Mouse (Mus musculus) limb, embryonic 15.5 days (tissue): Measurements from ENCODE around the gene Reep1. TPM values are rescaled to one million over a fixed set of nuclear protein-coding genes. Genes with fewer than 3 reads are reported as not detected.

Experiments
- ATAC-seq: fragments of 200-750 bp; cut with Nextera tagmentation; 2 replicates; pipeline ENCODE4 v1.8.0; 2017; ENCODE audit warnings: low read depth, moderate TSS enrichment; ENCODE audit not compliant: insufficient number of reproducible peaks, low FRiP score, low TSS enrichment
- H3K27ac ChIP-seq: fragments of 300-500 bp; sonication (generic); 2 replicates; pipeline ENCODE4 v1.5.1; 2015; ENCODE audit warnings: moderate library complexity, mild to moderate bottlenecking, inconsistent platforms
- H3K27me3 ChIP-seq: fragments of 300-500 bp; sonication (generic); 2 replicates; pipeline ENCODE4 v1.6.1; 2015; ENCODE audit warnings: inconsistent platforms
- H3K36me3 ChIP-seq: fragments of 300-500 bp; sonication (generic); 2 replicates; pipeline ENCODE4 v1.6.1; 2015; ENCODE audit warnings: inconsistent platforms
- H3K4me1 ChIP-seq: fragments of 300-500 bp; sonication (generic); 2 replicates; pipeline ENCODE4 v1.6.1; 2015; ENCODE audit warnings: inconsistent platforms
- H3K4me2 ChIP-seq: fragments of 300-500 bp; sonication (generic); 2 replicates; pipeline ENCODE4 v1.6.1; 2015; ENCODE audit warnings: mild to moderate bottlenecking, inconsistent platforms
- H3K4me3 ChIP-seq: fragments of 300-500 bp; sonication (generic); 2 replicates; pipeline ENCODE4 v1.5.1; 2015; ENCODE audit warnings: mild to moderate bottlenecking, inconsistent platforms
- H3K9ac ChIP-seq: fragments of 300-500 bp; sonication (generic); 2 replicates; pipeline ENCODE4 v1.6.1; 2015; ENCODE audit warnings: inconsistent platforms
- H3K9me3 ChIP-seq: fragments of 300-500 bp; sonication (generic); 2 replicates; pipeline ENCODE4 v1.6.1; 2016; ENCODE audit warnings: inconsistent platforms
- WGBS: fragments of 180-500 bp; shearing (Covaris S2); methylation state at CpG from one replicate; pipeline ENCODE4 v1.1.7; 2015; 5-methylcytosine and 5-hydroxymethylcytosine counted together
- polyA plus RNA-seq: library from polyadenylated mRNA; unstranded; fragments of >200 nt; fragmentation: Nextera tagmentation; extraction: Ambion mirVana; gene quantifications from 2 replicates; pipeline ENCODE4 v1.2.1, GENCODE M21; 2015

Reep1 gene
- polyA plus RNA-seq, 1 experiment from 2014 or later = 13.5 TPM

DNA sequence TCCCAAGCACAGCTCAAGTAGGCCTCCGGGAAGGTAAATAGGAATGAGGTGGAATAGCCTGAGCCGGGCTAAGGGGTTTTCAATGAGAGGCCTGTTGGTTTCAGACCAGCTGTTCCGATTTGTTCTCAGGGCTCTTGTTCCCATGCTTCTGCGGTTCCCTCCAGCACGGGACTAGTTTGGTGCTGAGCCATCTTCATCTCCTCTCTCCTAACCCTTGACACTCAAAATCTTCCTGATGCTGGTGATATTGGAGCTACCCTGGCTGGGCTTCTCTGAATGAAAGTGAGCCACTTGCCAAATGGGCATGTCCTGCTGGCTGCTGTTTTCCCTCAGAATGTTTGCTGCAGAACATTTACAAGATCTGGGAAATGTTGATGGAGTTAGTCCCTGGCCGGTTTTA, 84.4 kb downstream of the Reep1 start:
- H3K27ac ChIP-seq = no peak overlapping the region
- H3K4me2 ChIP-seq = no peak overlapping the region
- WGBS = 80% methylated on average over 6 of the region's 6 CpGs
- no peak overlapping the region for H3K4me3 ChIP-seq
- no peaks in the 10 kb centered on the region for H3K4me1 ChIP-seq
- no peak for ATAC-seq
- H3K27me3 ChIP-seq = no peaks in the 10 kb centered on the region
- no peaks in the 10 kb centered on the region for H3K9me3 ChIP-seq
- H3K9ac ChIP-seq = no peak overlapping the region
- no peaks in the 10 kb centered on the region for H3K36me3 ChIP-seq

DNA sequence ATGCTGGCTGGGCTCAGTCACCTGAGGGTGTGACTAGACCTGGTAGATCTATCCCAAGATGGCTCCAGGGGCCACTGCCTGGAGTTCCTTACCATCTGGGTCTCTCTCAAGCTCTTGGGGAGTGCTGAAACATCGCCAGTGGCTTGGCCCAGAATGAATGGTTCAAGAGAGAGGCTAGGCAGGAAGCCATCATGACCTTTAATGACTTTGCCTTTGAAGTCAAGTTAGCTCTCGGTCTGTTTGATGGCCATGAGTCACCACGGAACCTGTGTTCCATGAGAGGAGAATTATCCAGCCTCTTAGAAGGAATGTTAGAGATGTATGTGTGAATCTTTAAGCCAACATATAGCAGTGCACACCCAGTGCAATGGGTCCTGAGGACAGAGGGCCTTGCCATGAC, 92.0 kb downstream of the Reep1 start:
- no peak for ATAC-seq
- H3K4me1 ChIP-seq = 0 out of 2 replicates have a peak, but pooled peaks cover 5% of the 10 kb centered on the region
- no peak overlapping the region for H3K9ac ChIP-seq
- H3K4me2 ChIP-seq = no peak overlapping the region
- H3K36me3 ChIP-seq = no peaks in the 10 kb centered on the region
- no peak overlapping the region for H3K4me3 ChIP-seq
- no peaks in the 10 kb centered on the region for H3K9me3 ChIP-seq
- WGBS = 52% methylated on average over 3 of the region's 3 CpGs
- H3K27ac ChIP-seq = no peak overlapping the region
- no peaks in the 10 kb centered on the region for H3K27me3 ChIP-seq

DNA sequence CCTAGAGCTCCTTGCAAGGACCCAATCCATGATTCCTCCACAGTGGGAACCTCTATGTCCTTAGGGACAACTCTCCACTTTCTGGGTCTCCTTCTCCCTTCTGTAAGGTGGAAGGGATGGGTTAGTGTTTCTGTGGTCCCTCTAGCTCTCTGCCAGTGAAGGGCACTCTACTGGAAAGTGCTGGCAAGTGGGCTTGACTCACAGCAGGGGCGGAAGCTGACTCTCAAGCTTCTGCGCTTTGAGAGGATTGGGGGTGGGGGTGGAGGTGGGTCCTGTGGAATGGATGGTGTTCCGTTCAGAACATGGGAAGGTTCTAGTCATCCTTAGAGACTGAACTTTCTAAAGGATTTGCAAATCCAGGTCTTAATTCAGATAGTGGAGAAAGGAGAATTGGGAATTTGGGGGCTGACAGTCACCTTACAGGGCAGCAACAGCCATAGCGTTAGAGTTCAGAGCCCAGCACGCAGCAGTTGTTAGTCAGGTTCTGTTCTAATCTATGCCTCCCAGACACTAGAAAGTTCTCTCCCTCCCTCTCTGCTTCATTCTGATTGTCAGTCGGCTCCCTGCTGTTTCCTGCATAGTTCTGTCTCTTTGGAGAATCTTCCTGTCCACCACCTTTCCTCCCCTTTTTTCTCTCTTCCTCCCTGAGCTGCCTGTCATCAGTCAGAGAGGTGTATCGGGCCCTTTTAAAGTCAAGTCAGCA, 93.8 kb downstream of the Reep1 start:
- no peak for ATAC-seq
- no peaks in the 10 kb centered on the region for H3K36me3 ChIP-seq
- H3K4me3 ChIP-seq = no peak overlapping the region
- no peak overlapping the region for H3K9ac ChIP-seq
- no peak overlapping the region for H3K27ac ChIP-seq
- no peaks in the 10 kb centered on the region for H3K27me3 ChIP-seq
- WGBS = 58% methylated on average over 7 of the region's 7 CpGs
- H3K4me1 ChIP-seq = 0 out of 2 replicates have a peak, but pooled peaks cover 5% of the 10 kb centered on the region
- H3K9me3 ChIP-seq = no peaks in the 10 kb centered on the region
- H3K4me2 ChIP-seq = no peak overlapping the region

DNA sequence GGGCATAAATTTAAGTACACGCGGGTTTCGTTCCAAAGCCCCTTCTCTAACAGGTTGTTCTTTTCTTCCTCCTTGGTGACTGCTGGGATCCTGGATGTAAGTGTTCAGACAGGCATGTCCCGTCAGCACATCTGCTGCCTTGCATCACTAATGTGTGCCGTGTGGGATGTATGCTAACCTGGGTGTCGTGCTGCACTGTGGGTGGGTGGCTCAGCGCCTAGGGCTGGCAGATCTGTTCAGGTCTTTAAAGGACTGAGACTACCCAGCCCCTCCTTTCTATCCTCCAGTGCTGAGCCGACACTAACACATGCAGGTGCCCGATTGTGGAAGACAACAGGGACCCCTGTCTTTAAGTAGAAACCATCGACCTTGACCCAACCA, 94.3 kb downstream of the Reep1 start:
- no peak for ATAC-seq
- 0 out of 2 replicates have a peak, but pooled peaks cover 5% of the 10 kb centered on the region for H3K4me1 ChIP-seq
- no peaks in the 10 kb centered on the region for H3K9me3 ChIP-seq
- H3K4me2 ChIP-seq = no peak overlapping the region
- 69% methylated on average over 10 of the region's 10 CpGs for WGBS
- no peak overlapping the region for H3K9ac ChIP-seq
- no peaks in the 10 kb centered on the region for H3K27me3 ChIP-seq
- no peak overlapping the region for H3K27ac ChIP-seq
- H3K4me3 ChIP-seq = no peak overlapping the region
- H3K36me3 ChIP-seq = no peaks in the 10 kb centered on the region

DNA sequence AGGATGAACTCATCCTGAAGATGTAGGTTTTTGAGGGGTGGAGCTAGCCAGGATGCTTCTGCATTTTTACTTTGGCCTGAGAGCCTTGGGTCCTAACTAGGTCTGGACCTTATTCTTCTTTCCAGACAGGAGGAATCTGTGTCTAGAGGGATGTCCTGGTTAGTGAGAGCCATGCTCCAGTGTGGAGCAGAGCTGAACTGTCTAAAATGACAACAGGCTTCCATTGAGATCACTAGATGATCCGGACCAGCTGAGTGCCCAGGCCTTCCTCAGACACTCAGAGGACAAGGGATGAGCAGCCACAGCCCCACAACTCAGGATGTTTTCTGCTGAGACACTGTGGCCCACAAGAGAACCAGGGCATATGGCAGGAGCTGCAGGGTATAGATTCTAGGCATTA, 96.2 kb downstream of the Reep1 start:
- WGBS = 85% methylated on average over 1 of the region's 1 CpGs
- H3K4me1 ChIP-seq = 0 out of 2 replicates have a peak, but pooled peaks cover 5% of the 10 kb centered on the region
- no peak for ATAC-seq
- no peak overlapping the region for H3K4me2 ChIP-seq
- H3K9ac ChIP-seq = no peak overlapping the region
- H3K9me3 ChIP-seq = no peaks in the 10 kb centered on the region
- H3K4me3 ChIP-seq = no peak overlapping the region
- H3K27ac ChIP-seq = no peak overlapping the region
- no peaks in the 10 kb centered on the region for H3K36me3 ChIP-seq
- no peaks in the 10 kb centered on the region for H3K27me3 ChIP-seq

DNA sequence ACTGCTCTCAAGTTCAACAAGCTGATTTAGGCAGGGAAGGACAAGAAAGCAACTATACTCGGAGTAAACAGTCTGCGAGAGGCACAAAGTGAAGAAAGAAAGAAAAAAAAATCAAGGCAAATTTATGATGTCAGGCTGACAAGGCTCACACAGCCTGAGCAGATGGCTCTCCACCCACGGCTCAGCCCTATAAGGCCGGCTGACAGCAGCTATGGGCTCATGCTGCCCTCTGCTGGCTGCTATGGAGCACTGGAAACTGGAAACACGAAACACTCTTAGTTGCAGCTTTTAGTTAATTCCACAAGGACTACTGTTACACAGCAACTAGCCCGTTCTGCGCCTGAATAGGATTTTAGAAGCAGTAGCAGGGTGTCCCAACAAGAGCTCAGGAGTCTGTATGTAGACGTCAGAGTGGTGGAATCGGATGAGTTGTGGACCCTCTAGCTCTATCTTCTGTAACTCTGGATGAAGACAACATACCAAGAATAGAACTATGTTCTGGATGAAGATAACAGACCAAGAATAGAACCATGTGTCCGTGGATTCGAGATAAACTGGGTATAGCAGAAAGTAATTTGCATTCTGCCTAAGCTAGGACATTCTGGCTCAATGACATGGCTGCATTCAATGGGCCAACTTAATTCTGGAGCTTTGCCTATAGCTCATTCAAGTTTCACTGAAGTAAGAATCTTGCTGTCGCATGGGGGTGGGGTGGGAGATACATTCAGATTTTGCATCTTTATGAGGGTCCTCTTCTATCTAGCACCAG, 96.9 kb downstream of the Reep1 start:
- Histone ChIP-seq H3K9ac (no peak overlapping the region), H3K4me2 (no peak overlapping the region), H3K27me3 (no peaks in the 10 kb centered on the region), H3K27ac (no peak overlapping the region), H3K4me3 (no peak overlapping the region), H3K36me3 (no peaks in the 10 kb centered on the region), H3K4me1 (0 out of 2 replicates have a peak, but pooled peaks cover 5% of the 10 kb centered on the region), H3K9me3 (no peaks in the 10 kb centered on the region)
- peak; percentile 81 for ATAC-seq
- WGBS = 25% methylated on average over 12 of the region's 12 CpGs

DNA sequence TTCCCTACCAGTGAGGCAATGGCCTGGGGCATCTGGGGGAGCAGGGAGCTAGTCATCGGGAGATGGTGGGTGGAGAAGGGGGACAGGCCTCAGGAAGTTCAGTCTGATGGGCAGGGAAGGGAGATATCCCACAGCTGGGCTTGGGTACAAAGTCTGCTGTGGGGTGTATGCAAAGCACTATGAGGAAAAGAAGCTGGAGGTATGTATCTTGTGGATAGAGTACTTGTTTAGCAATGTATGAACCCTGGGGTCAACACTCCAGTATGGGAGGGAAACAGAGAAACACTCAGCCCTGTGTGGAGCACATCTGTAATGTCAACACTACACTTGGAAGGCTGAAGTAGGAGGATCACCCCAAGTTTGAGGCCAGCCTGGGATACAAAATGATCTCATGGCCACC, 99.4 kb downstream of the Reep1 start:
- Histone ChIP-seq H3K4me1 (0 out of 2 replicates have a peak, but pooled peaks cover 5% of the 10 kb centered on the region), H3K27ac (no peak overlapping the region), H3K27me3 (no peaks in the 10 kb centered on the region), H3K4me2 (no peak overlapping the region), H3K9me3 (no peaks in the 10 kb centered on the region), H3K36me3 (0 out of 2 replicates have a peak, but pooled peaks cover 6% of the 10 kb centered on the region), H3K9ac (no peak overlapping the region), H3K4me3 (no peak overlapping the region)
- 27% methylated on average over 1 of the region's 1 CpGs for WGBS
- no peak for ATAC-seq

DNA sequence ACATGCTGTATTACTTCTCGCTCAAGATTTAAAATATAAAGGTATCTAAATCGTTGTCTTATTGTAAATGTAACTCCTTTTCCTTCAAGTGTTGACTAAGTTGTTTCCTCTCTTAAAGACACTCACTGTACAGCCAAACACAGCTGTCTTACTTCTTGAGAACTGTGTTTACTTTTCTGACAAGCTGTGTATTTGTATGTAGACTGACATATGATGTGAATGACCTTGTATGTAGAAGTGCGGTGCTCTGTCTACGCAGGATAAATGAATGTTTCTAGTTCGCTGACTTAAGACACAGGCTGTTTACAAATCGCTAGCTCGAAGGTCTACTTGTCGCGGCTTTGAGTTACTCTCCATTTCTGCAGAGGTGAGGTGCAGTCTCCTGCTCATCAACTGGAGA, 102.5 kb downstream of the Reep1 start:
- no peak for ATAC-seq
- WGBS = 95% methylated on average over 9 of the region's 9 CpGs

DNA sequence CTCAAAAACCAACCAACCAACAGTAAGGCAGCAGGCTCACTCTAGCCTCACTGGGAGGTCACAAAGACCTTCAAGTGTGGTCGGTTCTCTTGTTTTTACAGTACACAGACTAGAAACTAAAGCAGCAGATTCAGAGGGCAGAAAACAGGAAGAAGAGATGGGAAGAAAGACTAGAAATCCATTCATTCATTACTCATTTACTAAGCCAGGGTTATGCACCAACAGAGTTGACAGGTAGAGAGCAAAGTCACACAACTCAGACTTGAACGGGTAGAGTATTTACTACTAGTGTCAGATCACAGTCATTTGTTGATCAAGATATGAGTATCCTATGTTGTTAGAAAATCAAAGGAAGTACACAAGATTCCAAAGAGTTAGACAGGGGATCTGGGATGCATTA, 105.5 kb downstream of the Reep1 start:
- Histone ChIP-seq H3K9ac (no peak overlapping the region), H3K27me3 (no peaks in the 10 kb centered on the region), H3K4me2 (no peak overlapping the region), H3K27ac (no peak overlapping the region), H3K36me3 (peaks cover 57% of the 10 kb centered on the region), H3K9me3 (no peaks in the 10 kb centered on the region), H3K4me3 (no peak overlapping the region), H3K4me1 (no peaks in the 10 kb centered on the region)
- no peak for ATAC-seq
- 88% methylated on average over 2 of the region's 2 CpGs for WGBS

More for the DNA sequence above, 102.5 kb downstream of the Reep1 start:
- Histone ChIP-seq H3K4me1 (no peaks in the 10 kb centered on the region), H3K9me3 (no peaks in the 10 kb centered on the region), H3K27me3 (no peaks in the 10 kb centered on the region), H3K4me3 (no peak overlapping the region), H3K36me3 (peaks cover 29% of the 10 kb centered on the region), H3K4me2 (no peak overlapping the region), H3K9ac (no peak overlapping the region), H3K27ac (no peak overlapping the region)

DNA sequence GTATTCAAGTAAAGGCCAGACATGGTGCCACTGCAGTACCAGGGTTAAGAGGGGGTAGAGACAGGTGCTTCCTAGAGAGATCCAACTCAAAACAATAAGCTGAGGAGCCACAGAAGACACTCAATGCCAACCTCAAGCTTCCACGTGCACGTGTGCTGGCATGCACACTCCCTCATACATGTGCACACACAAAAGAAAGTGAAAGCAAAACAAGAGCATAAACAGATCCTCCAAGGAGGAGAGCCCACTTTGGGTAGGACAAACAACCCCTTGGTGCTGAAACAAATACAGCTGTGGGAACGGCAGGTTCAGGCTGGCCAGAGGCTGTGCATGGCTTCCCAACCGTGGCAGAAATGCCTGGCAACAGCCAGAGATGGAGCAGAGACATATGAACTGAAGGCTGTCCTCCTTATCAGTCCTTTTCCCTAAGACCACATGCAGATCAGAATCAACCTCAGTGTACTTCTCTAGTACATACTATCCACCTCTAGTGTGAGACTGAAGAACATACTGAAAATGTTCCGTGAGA, 112.5 kb downstream of the Reep1 start:
- Histone ChIP-seq H3K4me2 (no peak overlapping the region), H3K27me3 (no peaks in the 10 kb centered on the region), H3K9ac (no peak overlapping the region), H3K9me3 (no peaks in the 10 kb centered on the region), H3K4me3 (no peak overlapping the region), H3K27ac (no peak overlapping the region), H3K36me3 (peaks cover 38% of the 10 kb centered on the region), H3K4me1 (peaks cover 10% of the 10 kb centered on the region; the same call in 1 of the 2 replicates)
- 90% methylated on average over 5 of the region's 5 CpGs for WGBS
- ATAC-seq = no peak

DNA sequence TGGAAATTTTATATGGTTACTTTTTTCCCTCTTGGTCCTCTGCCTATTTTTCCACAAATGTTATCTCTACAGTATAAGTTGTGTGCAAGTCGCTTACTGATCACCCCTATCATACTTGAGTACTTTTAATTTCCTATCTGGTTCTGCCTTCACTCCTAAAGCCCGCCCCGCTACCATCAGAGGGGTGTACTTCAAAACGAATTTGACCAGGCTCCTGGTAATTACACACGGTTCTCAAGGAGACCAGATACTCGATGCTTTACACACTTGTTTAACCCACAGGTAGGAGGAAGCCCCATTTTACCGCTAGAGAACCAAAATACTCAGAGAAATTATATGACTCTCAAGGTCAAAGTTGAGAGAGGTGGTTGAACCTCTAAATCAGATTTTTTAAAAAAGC, 115.7 kb downstream of the Reep1 start:
- H3K27ac ChIP-seq = no peak overlapping the region
- no peaks in the 10 kb centered on the region for H3K27me3 ChIP-seq
- under 1% methylated on average over 7 of the region's 7 CpGs for WGBS
- H3K9me3 ChIP-seq = no peaks in the 10 kb centered on the region
- H3K4me2 ChIP-seq = peak overlapping the region; percentile 56
- ATAC-seq = no peak
- peaks cover 10% of the 10 kb centered on the region; the same call in 1 of the 2 replicates for H3K4me1 ChIP-seq
- peak overlapping the region; percentile 47 for H3K9ac ChIP-seq
- peaks cover 7% of the 10 kb centered on the region for H3K36me3 ChIP-seq
- peak overlapping the region; percentile 67 for H3K4me3 ChIP-seq

DNA sequence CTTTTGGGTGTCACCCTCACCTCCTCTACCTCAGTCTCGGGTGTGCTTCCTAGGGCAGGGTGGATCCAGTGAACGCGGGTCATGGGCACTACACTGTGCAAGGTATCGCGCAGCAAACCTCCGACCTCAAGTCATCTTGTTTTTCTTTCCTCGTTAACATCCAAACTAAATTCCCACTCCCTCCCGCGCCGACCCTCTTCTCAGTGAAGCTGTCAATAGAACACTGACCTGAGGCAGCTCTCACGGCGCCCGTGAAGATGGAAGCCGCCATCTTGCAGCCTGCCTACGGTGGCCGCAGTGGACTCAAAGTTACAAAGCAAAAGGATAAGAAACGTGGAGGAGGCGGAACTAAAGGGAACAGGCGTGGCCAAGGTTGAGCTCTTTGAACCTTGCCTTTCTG, 116.1 kb downstream of the Reep1 start:
- H3K27ac ChIP-seq = peak overlapping the region; percentile 75
- no peaks in the 10 kb centered on the region for H3K27me3 ChIP-seq
- peaks cover 3% of the 10 kb centered on the region for H3K36me3 ChIP-seq
- H3K4me1 ChIP-seq = peaks cover 10% of the 10 kb centered on the region; the same call in 1 of the 2 replicates
- H3K9me3 ChIP-seq = no peaks in the 10 kb centered on the region
- ATAC-seq = peak; percentile 84
- H3K9ac ChIP-seq = peak overlapping the region; percentile 47
- WGBS = under 1% methylated on average over 19 of the region's 19 CpGs
- H3K4me3 ChIP-seq = peak overlapping the region; percentile 67
- peak overlapping the region; percentile 56 for H3K4me2 ChIP-seq
